Mouse (Mus musculus) cerebellum, postnatal 4 days (tissue): ENCODE measurements around the gene Ofd1.

Experiments used
- DNase-seq, 2 experiments: peaks; one replicate each; pipeline ENCODE4 v3.0.0; 2022; ENCODE audit warnings: low spot score in 2 of 2, mixed read lengths in 1 of 2

Gene Ofd1

GRCm38 (mm10) chrX:166360455-166360854 is 80.0 kb downstream of the Ofd1 start:
- no peak for DNase-seq

- DNase-seq: no peak
Observed at GRCm38 (mm10) chrX:166359927-166360440, 80.5 kb downstream of the Ofd1 start.

- DNase-seq: no peak
Observed at GRCm38 (mm10) chrX:166358955-166359354, 81.5 kb downstream of the Ofd1 start.

DNA sequence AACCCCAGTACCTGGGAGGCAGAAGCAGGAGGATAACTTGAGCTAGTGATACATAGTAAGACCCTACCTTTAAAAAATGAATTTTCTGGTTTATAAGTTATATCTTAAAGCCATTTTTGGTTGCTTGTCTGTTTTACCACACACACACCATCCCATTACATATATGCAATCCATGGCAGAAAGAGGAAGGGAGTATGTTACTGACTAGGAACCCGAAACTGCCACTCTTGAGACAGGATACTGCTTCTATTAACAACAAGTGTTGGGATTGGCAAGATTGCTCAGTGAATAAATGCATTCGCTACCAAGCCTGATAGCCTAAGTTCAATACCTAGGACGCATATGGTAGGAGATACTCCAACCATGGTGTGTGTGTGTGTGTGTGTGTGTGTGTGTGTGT is 84.2 kb downstream of the Ofd1 start:
- no peak for DNase-seq

- DNase-seq: no peak
Observed at GRCm38 (mm10) chrX:166354913-166355312, 85.6 kb downstream of the Ofd1 start.

GRCm38 (mm10) chrX:166353412-166353811 is 87.1 kb downstream of the Ofd1 start:
- no peak for DNase-seq

DNA sequence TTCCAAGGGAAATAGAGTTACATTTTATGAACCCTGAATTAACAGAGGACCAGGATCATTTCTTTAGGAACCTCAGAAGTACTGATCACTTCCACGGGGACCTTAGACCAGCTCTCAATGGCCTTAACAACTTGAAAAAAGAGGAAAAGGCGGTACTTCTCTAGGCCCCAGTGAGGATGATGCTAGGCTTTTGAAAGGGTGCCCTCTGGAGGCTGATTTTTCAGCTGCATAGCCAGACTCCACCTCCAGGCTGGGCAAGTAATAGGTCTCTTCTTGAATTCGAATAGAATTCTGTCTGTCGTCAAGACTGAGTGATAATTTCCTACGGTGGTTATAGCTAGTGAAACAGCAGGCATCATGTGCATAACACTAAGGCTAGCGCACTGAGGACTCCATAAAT is 88.7 kb downstream of the Ofd1 start:
- DNase-seq: peak; percentile 34 to 60

DNA sequence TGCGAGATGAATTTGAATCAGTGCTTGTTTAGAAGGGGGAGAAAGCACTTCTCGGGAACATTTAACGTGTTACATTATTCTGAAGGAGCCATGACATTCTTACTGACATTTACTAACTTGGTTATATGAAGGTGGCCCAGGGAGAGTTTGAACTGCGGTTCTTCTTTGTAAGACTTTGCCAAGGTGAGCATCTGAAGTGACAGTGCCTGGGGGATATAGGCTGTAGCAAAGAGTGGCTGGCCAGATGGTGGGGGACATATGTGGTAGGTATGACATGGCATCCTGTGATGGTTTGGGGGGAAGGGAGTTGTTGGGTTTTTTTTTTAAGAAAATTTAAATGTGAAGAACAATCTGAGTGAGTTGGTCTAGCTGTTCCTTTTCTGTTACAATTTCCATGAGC is 91.9 kb downstream of the Ofd1 start:
- DNase-seq: no peak

GRCm38 (mm10) chrX:166348086-166348485 is 92.4 kb downstream of the Ofd1 start:
- DNase-seq: no peak

DNA sequence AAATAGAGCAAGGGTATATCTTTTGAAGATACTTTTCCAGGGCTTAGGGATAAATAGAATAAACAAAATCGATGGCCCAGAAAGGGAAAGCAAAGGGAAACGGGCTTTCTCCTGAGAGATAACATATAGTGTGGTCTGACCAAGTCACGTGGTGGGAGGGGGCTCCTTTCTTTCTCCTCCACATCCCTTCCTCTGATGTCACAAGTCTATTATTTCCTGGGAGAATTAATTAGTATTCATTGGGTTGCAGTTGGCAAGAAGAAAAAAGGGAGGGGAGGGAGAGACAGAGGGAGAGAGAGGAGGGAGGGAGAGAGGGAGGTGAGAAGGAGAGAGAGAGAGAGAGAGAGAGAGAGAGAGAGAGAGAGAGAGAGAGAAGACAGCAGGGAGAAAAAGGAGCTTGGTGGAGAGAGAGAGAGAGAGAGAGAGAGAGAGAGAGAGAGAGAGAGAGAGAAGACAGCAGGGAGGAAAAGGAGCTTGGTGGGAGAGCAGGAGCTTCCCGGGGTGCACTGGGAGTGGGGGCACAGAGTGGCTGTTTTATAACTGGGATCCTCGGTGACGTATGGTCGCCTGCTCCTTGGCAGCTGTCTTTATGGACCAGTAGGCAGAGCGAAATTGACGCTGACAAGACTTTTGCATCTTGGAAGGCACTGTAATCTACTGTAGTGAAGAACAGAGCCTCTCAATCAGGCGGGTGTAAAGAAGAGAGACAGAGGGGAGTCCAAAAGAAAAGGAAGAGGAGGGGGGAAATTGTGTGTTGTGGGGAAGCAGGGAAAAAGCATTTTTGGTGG is 96.1 kb downstream of the Ofd1 start:
- DNase-seq: peak in 1 of 2 experiments; percentile 47

DNA sequence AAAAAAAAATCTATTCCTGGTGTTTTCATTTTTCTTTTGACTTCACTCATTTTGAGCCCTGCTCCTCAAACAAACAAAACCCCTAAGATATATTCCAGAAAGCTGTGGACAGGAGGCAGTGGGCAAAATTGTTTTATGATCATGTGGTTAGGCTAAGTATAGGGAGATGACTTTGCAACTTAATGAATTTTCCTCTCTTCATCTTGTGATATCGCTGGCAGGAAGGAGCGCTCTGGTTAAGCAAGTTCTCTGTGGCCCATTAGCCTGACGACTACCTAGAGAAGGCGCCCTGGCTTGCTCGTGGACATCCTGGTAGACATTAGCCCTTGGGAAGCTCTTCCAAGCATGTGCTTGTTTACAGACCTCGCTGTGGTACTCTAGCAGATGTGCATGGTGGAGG is 98.7 kb downstream of the Ofd1 start:
- no peak for DNase-seq
